Mouse (Mus musculus): ENCODE results near the gene Slc25a42.

Gene Slc25a42

GRCm38 (mm10) chr8:70171240-70171639 is 40.9 kb downstream of the Slc25a42 start:
- no peak for DNase-seq (ENCODE audit: low read depth, low spot score)

- no peak for DNase-seq (ENCODE audit: low read depth, low spot score)
These were observed 41.4 kb downstream of the Slc25a42 start for GRCm38 (mm10) chr8:70170748-70171147.

GRCm38 (mm10) chr8:70170116-70170515 is 42.0 kb downstream of the Slc25a42 start:
- no peak for DNase-seq (ENCODE audit: low read depth, low spot score)

GRCm38 (mm10) chr8:70166504-70167110 is 45.5 kb downstream of the Slc25a42 start:
- DNase-seq (ENCODE audit: low read depth, low spot score) = peak; percentile 87

GRCm38 (mm10) chr8:70163316-70163715 is 48.8 kb downstream of the Slc25a42 start:
- no peak for DNase-seq (ENCODE audit: low read depth, low spot score)

GRCm38 (mm10) chr8:70160015-70160414 is 52.1 kb downstream of the Slc25a42 start:
- peak; percentile 58 for DNase-seq (ENCODE audit: low read depth, low spot score)

GRCm38 (mm10) chr8:70159211-70159610 is 52.9 kb downstream of the Slc25a42 start:
- DNase-seq (ENCODE audit: low read depth, low spot score) = no peak

- DNase-seq (ENCODE audit: low read depth, low spot score) = peak; percentile 91
These were observed 53.8 kb downstream of the Slc25a42 start for GRCm38 (mm10) chr8:70158069-70158853.

GRCm38 (mm10) chr8:70157240-70157800 is 54.8 kb downstream of the Slc25a42 start:
- DNase-seq (ENCODE audit: low read depth, low spot score) = no peak

- DNase-seq (ENCODE audit: low read depth, low spot score) = peak; percentile 79
These were observed 59.4 kb downstream of the Slc25a42 start for GRCm38 (mm10) chr8:70152537-70153257.

- no peak for DNase-seq (ENCODE audit: low read depth, low spot score)
These were observed 61.9 kb downstream of the Slc25a42 start for GRCm38 (mm10) chr8:70150158-70150557.

GRCm38 (mm10) chr8:70147678-70148607 is 64.2 kb downstream of the Slc25a42 start:
- no peak for DNase-seq (ENCODE audit: low read depth, low spot score)

GRCm38 (mm10) chr8:70139981-70140380 is 72.1 kb downstream of the Slc25a42 start:
- no peak for DNase-seq (ENCODE audit: low read depth, low spot score)

- DNase-seq (ENCODE audit: low read depth, low spot score) = peak; percentile 100
These were observed 72.9 kb downstream of the Slc25a42 start, which contains the start of the genes Rfxank, Borcs8 and Mef2b for GRCm38 (mm10) chr8:70139026-70139857. TSS of gene Rfxank (minus strand) at chr8:70139154. TSS of gene Borcs8 (plus strand) at chr8:70139499. TSS of gene Mef2b (plus strand) at chr8:70139711.

GRCm38 (mm10) chr8:70137890-70138289 is 74.2 kb downstream of the Slc25a42 start:
- DNase-seq (ENCODE audit: low read depth, low spot score) = no peak

GRCm38 (mm10) chr8:70136591-70136990 is 75.5 kb downstream of the Slc25a42 start:
- no peak for DNase-seq (ENCODE audit: low read depth, low spot score)

GRCm38 (mm10) chr8:70134931-70135330 is 77.2 kb downstream of the Slc25a42 start:
- no peak for DNase-seq (ENCODE audit: low read depth, low spot score)

All from CD4-positive, CD25-positive, alpha-beta regulatory T cell, adult 2 months (primary cell).